Mouse (Mus musculus): ENCODE data around the gene Olfr331. TPM values are rescaled to one million over a fixed set of nuclear protein-coding genes. Genes with fewer than 3 reads are reported as not detected.

The Olfr331 gene
- total and polyA plus RNA-seq, 2 experiments from 2014 or later, result not detected

DNA sequence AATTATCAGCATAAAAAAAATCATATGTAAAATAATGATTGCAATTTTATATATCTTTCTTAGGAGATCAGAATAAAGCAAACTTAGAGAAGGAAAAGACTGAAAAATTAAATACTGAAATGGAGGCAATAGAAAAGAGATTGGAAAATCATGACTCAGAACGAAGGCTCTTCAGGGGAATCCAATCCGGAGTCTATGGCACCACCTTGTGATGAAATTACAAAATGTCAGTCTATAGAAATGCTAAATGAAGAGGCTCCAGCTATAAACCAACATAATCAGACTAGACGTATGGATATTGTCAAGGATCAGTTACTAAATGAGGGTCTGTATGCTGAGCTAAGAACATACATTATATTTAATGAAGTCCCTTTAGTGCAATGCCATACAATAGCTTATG, 3.1 kb downstream of the Olfr331 start:
- DNase-seq (ENCODE audit: low spot score) (peak; percentile 13), ATAC-seq (ENCODE audit: insufficient read depth, low read depth) (no peak)
- 0 out of 2 replicates have a peak, but pooled peaks cover 3% of the 10 kb centered on the region for H3K27me3 ChIP-seq (ENCODE audit: control insufficient read depth, insufficient read depth, low read length)
- no peak overlapping the region for H3K4me3 ChIP-seq (ENCODE audit: low read depth, low read length)
- TF ChIP-seq CTCF (IDR thresholded peaks at IDR 0.05; ENCODE audit: low read depth) (peak; percentile 43), EP300 (IDR thresholded peaks at IDR 0.05; ENCODE audit: low read depth) (no peak)
- H3K36me3 ChIP-seq (replicated peaks; ENCODE audit: control insufficient read depth, insufficient read depth, low read length), result no peaks in the 10 kb centered on the region
- H3K4me1 ChIP-seq (ENCODE audit: control insufficient read depth, insufficient read depth), result no peaks in the 10 kb centered on the region
- no peak overlapping the region for H3K9ac ChIP-seq (replicated peaks; ENCODE audit: low read depth, low read length)
- no peak overlapping the region for H3K27ac ChIP-seq (ENCODE audit: low read depth)
- H3K9me3 ChIP-seq (replicated peaks; ENCODE audit: control insufficient read depth, low read length), result no peaks in the 10 kb centered on the region
- H3K4me2 ChIP-seq (ENCODE audit: low read depth, low read length), result no peak overlapping the region
- WGBS, result 51% methylated on average over 3 of the region's 3 CpGs

DNA sequence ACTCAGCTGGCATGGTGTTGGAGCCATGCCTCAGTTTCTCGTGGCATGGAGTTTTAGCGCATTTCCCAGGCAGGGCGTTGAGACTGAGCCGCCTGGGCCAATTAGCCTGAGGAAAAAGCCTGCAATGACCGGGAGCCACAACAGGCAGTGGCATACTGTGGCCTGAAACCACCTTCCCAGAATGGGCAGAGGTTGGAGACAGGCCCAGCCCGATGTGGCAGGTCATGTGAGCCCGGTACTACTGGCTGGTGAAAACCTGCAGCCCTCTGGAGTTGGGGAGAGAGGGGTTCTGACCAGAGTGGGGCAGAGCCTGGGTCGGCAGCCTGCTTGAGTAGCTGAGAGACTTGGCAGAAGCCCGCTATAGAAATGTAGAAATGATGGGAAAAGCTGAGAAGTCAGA, 3.6 kb downstream of the Olfr331 start:
- no peak overlapping the region for H3K27ac ChIP-seq (ENCODE audit: low read depth)
- no peak overlapping the region for H3K4me3 ChIP-seq (ENCODE audit: low read depth, low read length)
- ATAC-seq (ENCODE audit: insufficient read depth, low read depth) (no peak), DNase-seq (ENCODE audit: low spot score) (no peak)
- TF ChIP-seq CTCF (IDR thresholded peaks at IDR 0.05; ENCODE audit: low read depth), result no peak
- TF ChIP-seq EP300 (IDR thresholded peaks at IDR 0.05; ENCODE audit: low read depth), result no peak
- H3K27me3 ChIP-seq (ENCODE audit: control insufficient read depth, insufficient read depth, low read length), result 0 out of 2 replicates have a peak, but pooled peaks cover 3% of the 10 kb centered on the region
- H3K9ac ChIP-seq (replicated peaks; ENCODE audit: low read depth, low read length), result no peak overlapping the region
- no peaks in the 10 kb centered on the region for H3K9me3 ChIP-seq (replicated peaks; ENCODE audit: control insufficient read depth, low read length)
- no peaks in the 10 kb centered on the region for H3K4me1 ChIP-seq (ENCODE audit: control insufficient read depth, insufficient read depth)
- H3K4me2 ChIP-seq (ENCODE audit: low read depth, low read length), result no peak overlapping the region
- no peaks in the 10 kb centered on the region for H3K36me3 ChIP-seq (replicated peaks; ENCODE audit: control insufficient read depth, insufficient read depth, low read length)
- 71% methylated on average over 9 of the region's 9 CpGs for WGBS

DNA sequence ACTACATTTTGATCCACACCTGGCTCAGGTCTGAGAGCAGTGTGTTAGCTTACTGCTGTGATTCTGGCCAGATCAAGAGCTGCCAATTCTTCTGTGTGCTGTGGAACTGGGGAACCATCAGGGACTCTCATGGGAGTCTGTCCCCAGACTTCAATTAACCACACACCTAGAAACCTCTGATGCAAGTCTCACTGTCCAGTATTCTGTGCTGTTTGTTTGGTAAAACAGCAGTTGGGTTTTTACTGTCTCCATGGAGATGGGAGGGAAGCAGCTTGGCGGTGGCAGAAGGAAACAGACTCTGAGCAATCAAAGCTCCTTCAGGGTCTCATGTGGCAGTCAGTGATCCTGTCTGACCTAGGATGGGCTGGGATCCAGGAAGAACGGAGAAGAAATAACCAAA, 9.9 kb downstream of the Olfr331 start, which contains the start of gene Olfr332:
Gene Olfr332 (minus strand): TSS at position 101 of the 400 bp plus-strand sequence.
- Histone ChIP-seq H3K4me2 (ENCODE audit: low read depth, low read length) (no peak within 1 kb of the TSS), H3K9me3 (replicated peaks; ENCODE audit: control insufficient read depth, low read length) (no peaks in the 10 kb centered on the region), H3K4me3 (ENCODE audit: low read depth, low read length) (no peak within 1 kb of the TSS), H3K9ac (replicated peaks; ENCODE audit: low read depth, low read length) (no peak within 1 kb of the TSS), H3K27me3 (ENCODE audit: control insufficient read depth, insufficient read depth, low read length) (no peaks in the 10 kb centered on the region), H3K36me3 (replicated peaks; ENCODE audit: control insufficient read depth, insufficient read depth, low read length) (no peaks in the 10 kb centered on the region), H3K27ac (ENCODE audit: low read depth) (no peak within 1 kb of the TSS), H3K4me1 (ENCODE audit: control insufficient read depth, insufficient read depth) (no peaks in the 10 kb centered on the region)
- WGBS, result 63% methylated on average over 2 of the region's 2 CpGs
- DNase-seq (ENCODE audit: low spot score) (no peak), ATAC-seq (ENCODE audit: insufficient read depth, low read depth) (no peak)
- TF ChIP-seq CTCF (IDR thresholded peaks at IDR 0.05; ENCODE audit: low read depth) (no peak), EP300 (IDR thresholded peaks at IDR 0.05; ENCODE audit: low read depth) (no peak)

DNA sequence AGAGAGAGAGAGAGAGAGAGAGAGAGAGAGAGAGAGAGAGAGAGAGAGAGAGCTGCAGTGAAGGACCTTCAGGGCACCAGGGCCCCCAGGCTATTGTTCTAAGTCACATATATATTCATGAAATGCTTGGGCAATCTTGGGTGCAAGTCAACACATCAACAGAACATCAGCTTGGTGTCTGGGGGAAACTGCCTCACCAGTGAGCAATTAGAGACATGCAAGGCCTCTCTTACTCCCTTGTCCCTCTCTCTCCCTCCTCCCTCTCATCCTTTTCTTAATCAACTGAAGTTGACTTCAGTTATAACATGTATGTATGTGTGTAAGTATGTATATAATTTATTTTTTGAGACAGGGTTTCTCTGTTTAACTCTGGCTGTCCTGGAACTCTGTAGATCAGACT, 40.2 kb downstream of the Olfr331 start, which contains the start of gene Olfr30:
Gene Olfr30 (minus strand): TSS at position 101 of the 400 bp plus-strand sequence.
- no peaks in the 10 kb centered on the region for H3K36me3 ChIP-seq (replicated peaks; ENCODE audit: control insufficient read depth, insufficient read depth, low read length)
- no peaks in the 10 kb centered on the region for H3K4me1 ChIP-seq (ENCODE audit: control insufficient read depth, insufficient read depth)
- no peaks in the 10 kb centered on the region for H3K27me3 ChIP-seq (ENCODE audit: control insufficient read depth, insufficient read depth, low read length)
- no peak within 1 kb of the TSS for H3K4me3 ChIP-seq (ENCODE audit: low read depth, low read length)
- H3K4me2 ChIP-seq (ENCODE audit: low read depth, low read length), result no peak within 1 kb of the TSS
- TF ChIP-seq CTCF (IDR thresholded peaks at IDR 0.05; ENCODE audit: low read depth) (no peak), EP300 (IDR thresholded peaks at IDR 0.05; ENCODE audit: low read depth) (no peak)
- no peaks in the 10 kb centered on the region for H3K9me3 ChIP-seq (replicated peaks; ENCODE audit: control insufficient read depth, low read length)
- H3K27ac ChIP-seq (ENCODE audit: low read depth), result no peak within 1 kb of the TSS
- H3K9ac ChIP-seq (replicated peaks; ENCODE audit: low read depth, low read length), result no peak within 1 kb of the TSS
- no peak for DNase-seq (ENCODE audit: low spot score)
- no peak for ATAC-seq (ENCODE audit: insufficient read depth, low read depth)

DNA sequence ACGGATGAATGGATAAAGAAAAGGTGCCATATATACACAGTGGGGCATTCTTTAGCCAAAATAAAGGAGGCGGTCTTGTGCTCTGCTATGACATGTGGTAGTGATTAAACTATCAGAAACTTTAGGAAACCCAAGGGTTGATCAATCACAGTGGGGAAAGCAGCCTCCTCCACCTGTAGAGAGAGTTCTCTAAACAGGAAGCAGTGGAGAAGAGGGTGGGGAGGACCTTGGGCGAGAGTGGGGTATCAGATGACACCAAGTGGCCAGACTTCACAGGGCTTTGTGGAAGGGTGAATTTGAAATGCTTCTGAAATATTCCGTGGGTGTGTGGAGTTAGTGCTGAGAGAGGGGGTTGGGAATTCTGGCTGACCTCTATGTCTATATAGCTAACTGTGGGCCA, 48.8 kb downstream of the Olfr331 start:
- H3K9ac ChIP-seq (replicated peaks; ENCODE audit: low read depth, low read length), result no peak overlapping the region
- no peaks in the 10 kb centered on the region for H3K36me3 ChIP-seq (replicated peaks; ENCODE audit: control insufficient read depth, insufficient read depth, low read length)
- H3K4me2 ChIP-seq (ENCODE audit: low read depth, low read length), result no peak overlapping the region
- ATAC-seq (ENCODE audit: insufficient read depth, low read depth) (no peak), DNase-seq (ENCODE audit: low spot score) (no peak)
- no peak overlapping the region for H3K27ac ChIP-seq (ENCODE audit: low read depth)
- H3K9me3 ChIP-seq (replicated peaks; ENCODE audit: control insufficient read depth, low read length), result 0 out of 2 replicates have a peak, but pooled peaks cover under 1% of the 10 kb centered on the region
- no peak for TF ChIP-seq EP300 (IDR thresholded peaks at IDR 0.05; ENCODE audit: low read depth)
- TF ChIP-seq CTCF (IDR thresholded peaks at IDR 0.05; ENCODE audit: low read depth), result no peak
- H3K4me1 ChIP-seq (ENCODE audit: control insufficient read depth, insufficient read depth), result no peaks in the 10 kb centered on the region
- no peaks in the 10 kb centered on the region for H3K27me3 ChIP-seq (ENCODE audit: control insufficient read depth, insufficient read depth, low read length)
- H3K4me3 ChIP-seq (ENCODE audit: low read depth, low read length), result no peak overlapping the region
- WGBS, result 53% methylated on average over 4 of the region's 4 CpGs

DNA sequence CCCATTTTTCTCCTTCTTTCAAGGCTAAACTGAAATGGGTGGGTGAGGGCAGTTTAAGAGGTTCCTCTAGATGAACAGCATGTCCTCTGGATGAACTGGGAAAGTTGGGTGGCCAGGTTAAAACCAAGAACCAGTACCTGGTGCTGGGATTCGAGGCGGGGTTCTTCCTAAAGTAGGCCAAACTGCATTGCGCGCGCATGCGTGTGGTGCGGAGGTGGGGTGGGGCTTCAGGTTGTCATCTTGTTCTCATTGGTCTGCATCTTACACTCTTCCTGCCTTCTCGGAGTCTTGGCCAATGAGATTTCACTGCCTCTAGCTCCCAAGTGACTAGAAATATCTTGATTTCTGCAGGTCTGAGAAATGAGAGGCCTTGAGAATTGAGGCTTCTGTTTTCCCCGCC, 49.6 kb downstream of the Olfr331 start, which contains the start of gene Lypd9:
Gene Lypd9 (minus strand): TSS at position 165 of the 400 bp plus-strand sequence.
- Histone ChIP-seq H3K4me3 (ENCODE audit: low read depth, low read length) (no peak within 1 kb of the TSS), H3K4me1 (ENCODE audit: control insufficient read depth, insufficient read depth) (no peaks in the 10 kb centered on the region), H3K4me2 (ENCODE audit: low read depth, low read length) (no peak within 1 kb of the TSS), H3K9ac (replicated peaks; ENCODE audit: low read depth, low read length) (no peak within 1 kb of the TSS), H3K27me3 (ENCODE audit: control insufficient read depth, insufficient read depth, low read length) (no peaks in the 10 kb centered on the region), H3K9me3 (replicated peaks; ENCODE audit: control insufficient read depth, low read length) (0 out of 2 replicates have a peak, but pooled peaks cover 7% of the 10 kb centered on the region), H3K27ac (ENCODE audit: low read depth) (no peak within 1 kb of the TSS), H3K36me3 (replicated peaks; ENCODE audit: control insufficient read depth, insufficient read depth, low read length) (no peaks in the 10 kb centered on the region)
- no peak for ATAC-seq (ENCODE audit: insufficient read depth, low read depth)
- no peak for DNase-seq (ENCODE audit: low spot score)
- 96% methylated on average over 9 of the region's 9 CpGs for WGBS
- no peak for TF ChIP-seq CTCF (IDR thresholded peaks at IDR 0.05; ENCODE audit: low read depth)
- no peak for TF ChIP-seq EP300 (IDR thresholded peaks at IDR 0.05; ENCODE audit: low read depth)

Other genes with a start within 250 kb of the Olfr331 start
- not detected in 2 replicates for gene 4930438A08Rik, start 227.8 kb downstream of the Olfr331 start, total RNA-seq (2014; rRNA removed; ENCODE audit: low replicate concordance)
- gene 4930438A08Rik, start 227.8 kb downstream of the Olfr331 start, polyA plus RNA-seq (2015; fragmentation: Nextera tagmentation; extraction: Ambion mirVana), result not detected in 2 replicates
- 8.2 and 12.6 TPM in 2 replicates for gene Zfp692, start 195.5 kb downstream of the Olfr331 start, total RNA-seq (2014; rRNA removed; ENCODE audit: low replicate concordance)
- 4.9 and 5.0 TPM in 2 replicates for gene Zfp692, start 195.5 kb downstream of the Olfr331 start, polyA plus RNA-seq (2015; fragmentation: Nextera tagmentation; extraction: Ambion mirVana)
- 31.4 and 62.4 TPM in 2 replicates for gene Zfp672, start 172.2 kb downstream of the Olfr331 start, total RNA-seq (2014; rRNA removed; ENCODE audit: low replicate concordance)
- 53.5 and 60.8 TPM in 2 replicates for gene Zfp672, start 172.2 kb downstream of the Olfr331 start, polyA plus RNA-seq (2015; fragmentation: Nextera tagmentation; extraction: Ambion mirVana)
- 30.2 and 42.9 TPM in 2 replicates for gene Sh3bp5l, start 171.8 kb downstream of the Olfr331 start, total RNA-seq (2014; rRNA removed; ENCODE audit: low replicate concordance)
- gene Sh3bp5l, start 171.8 kb downstream of the Olfr331 start, polyA plus RNA-seq (2015; fragmentation: Nextera tagmentation; extraction: Ambion mirVana), result 28.2 and 29.5 TPM in 2 replicates
- not detected in 2 replicates for gene Lypd8, start 123.5 kb downstream of the Olfr331 start, total RNA-seq (2014; rRNA removed; ENCODE audit: low replicate concordance)
- gene Lypd8, start 123.5 kb downstream of the Olfr331 start, polyA plus RNA-seq (2015; fragmentation: Nextera tagmentation; extraction: Ambion mirVana), result 0.12 TPM in 1 of 2 replicates, not detected in the other
- not detected in 2 replicates for gene 1810065E05Rik, start 81.5 kb downstream of the Olfr331 start, total RNA-seq (2014; rRNA removed; ENCODE audit: low replicate concordance)
- gene 1810065E05Rik, start 81.5 kb downstream of the Olfr331 start, polyA plus RNA-seq (2015; fragmentation: Nextera tagmentation; extraction: Ambion mirVana), result not detected in 2 replicates
- not detected in 2 replicates for gene Gm12253, start 70.0 kb downstream of the Olfr331 start, total RNA-seq (2014; rRNA removed; ENCODE audit: low replicate concordance)
- not detected in 2 replicates for gene Gm12253, start 70.0 kb downstream of the Olfr331 start, polyA plus RNA-seq (2015; fragmentation: Nextera tagmentation; extraction: Ambion mirVana)
- not detected in 2 replicates for gene Lypd9, start 49.6 kb downstream of the Olfr331 start, total RNA-seq (2014; rRNA removed; ENCODE audit: low replicate concordance)
- gene Lypd9, start 49.6 kb downstream of the Olfr331 start, polyA plus RNA-seq (2015; fragmentation: Nextera tagmentation; extraction: Ambion mirVana), result not detected in 2 replicates
- gene Olfr30, start 40.3 kb downstream of the Olfr331 start, total RNA-seq (2014; rRNA removed; ENCODE audit: low replicate concordance), result not detected in 2 replicates
- gene Olfr30, start 40.3 kb downstream of the Olfr331 start, polyA plus RNA-seq (2015; fragmentation: Nextera tagmentation; extraction: Ambion mirVana), result not detected in 2 replicates
- not detected in 2 replicates for gene Olfr332, start 10.0 kb downstream of the Olfr331 start, total RNA-seq (2014; rRNA removed; ENCODE audit: low replicate concordance)
- not detected in 2 replicates for gene Olfr332, start 10.0 kb downstream of the Olfr331 start, polyA plus RNA-seq (2015; fragmentation: Nextera tagmentation; extraction: Ambion mirVana)
- not detected in 2 replicates for gene Olfr330, start 32.3 kb upstream of the Olfr331 start, total RNA-seq (2014; rRNA removed; ENCODE audit: low replicate concordance)
- gene Olfr330, start 32.3 kb upstream of the Olfr331 start, polyA plus RNA-seq (2015; fragmentation: Nextera tagmentation; extraction: Ambion mirVana), result not detected in 2 replicates
- not detected in 2 replicates for gene Olfr329-ps, start 43.9 kb upstream of the Olfr331 start, total RNA-seq (2014; rRNA removed; ENCODE audit: low replicate concordance)
- not detected in 2 replicates for gene Olfr329-ps, start 43.9 kb upstream of the Olfr331 start, polyA plus RNA-seq (2015; fragmentation: Nextera tagmentation; extraction: Ambion mirVana)
- gene Olfr328, start 53.1 kb upstream of the Olfr331 start, total RNA-seq (2014; rRNA removed; ENCODE audit: low replicate concordance), result not detected in 2 replicates
- not detected in 2 replicates for gene Olfr328, start 53.1 kb upstream of the Olfr331 start, polyA plus RNA-seq (2015; fragmentation: Nextera tagmentation; extraction: Ambion mirVana)
- gene Olfr224, start 68.0 kb upstream of the Olfr331 start, total RNA-seq (2014; rRNA removed; ENCODE audit: low replicate concordance), result not detected in 2 replicates
- not detected in 2 replicates for gene Olfr224, start 68.0 kb upstream of the Olfr331 start, polyA plus RNA-seq (2015; fragmentation: Nextera tagmentation; extraction: Ambion mirVana)
- not detected in 2 replicates for gene Olfr325, start 75.2 kb upstream of the Olfr331 start, total RNA-seq (2014; rRNA removed; ENCODE audit: low replicate concordance)
- not detected in 2 replicates for gene Olfr325, start 75.2 kb upstream of the Olfr331 start, polyA plus RNA-seq (2015; fragmentation: Nextera tagmentation; extraction: Ambion mirVana)
- gene Olfr324, start 92.5 kb upstream of the Olfr331 start, total RNA-seq (2014; rRNA removed; ENCODE audit: low replicate concordance), result not detected in 2 replicates
- not detected in 2 replicates for gene Olfr324, start 92.5 kb upstream of the Olfr331 start, polyA plus RNA-seq (2015; fragmentation: Nextera tagmentation; extraction: Ambion mirVana)
- not detected in 2 replicates for gene 2210407C18Rik, start 113.5 kb upstream of the Olfr331 start, total RNA-seq (2014; rRNA removed; ENCODE audit: low replicate concordance)
- not detected in 2 replicates for gene 2210407C18Rik, start 113.5 kb upstream of the Olfr331 start, polyA plus RNA-seq (2015; fragmentation: Nextera tagmentation; extraction: Ambion mirVana)
- not detected in 2 replicates for gene Olfr323, start 127.9 kb upstream of the Olfr331 start, total RNA-seq (2014; rRNA removed; ENCODE audit: low replicate concordance)
- not detected in 2 replicates for gene Olfr323, start 127.9 kb upstream of the Olfr331 start, polyA plus RNA-seq (2015; fragmentation: Nextera tagmentation; extraction: Ambion mirVana)
- gene Trim58, start 137.9 kb upstream of the Olfr331 start, total RNA-seq (2014; rRNA removed; ENCODE audit: low replicate concordance), result not detected in 2 replicates
- 0.05 TPM in 1 of 2 replicates, not detected in the other for gene Trim58, start 137.9 kb upstream of the Olfr331 start, polyA plus RNA-seq (2015; fragmentation: Nextera tagmentation; extraction: Ambion mirVana)
- not detected in 2 replicates for gene Olfr322, start 156.2 kb upstream of the Olfr331 start, total RNA-seq (2014; rRNA removed; ENCODE audit: low replicate concordance)
- not detected in 2 replicates for gene Olfr322, start 156.2 kb upstream of the Olfr331 start, polyA plus RNA-seq (2015; fragmentation: Nextera tagmentation; extraction: Ambion mirVana)
- not detected in 2 replicates for gene Olfr320, start 178.5 kb upstream of the Olfr331 start, total RNA-seq (2014; rRNA removed; ENCODE audit: low replicate concordance)
- gene Olfr320, start 178.5 kb upstream of the Olfr331 start, polyA plus RNA-seq (2015; fragmentation: Nextera tagmentation; extraction: Ambion mirVana), result not detected in 2 replicates
- gene Olfr319, start 196.6 kb upstream of the Olfr331 start, total RNA-seq (2014; rRNA removed; ENCODE audit: low replicate concordance), result not detected in 2 replicates
- gene Olfr319, start 196.6 kb upstream of the Olfr331 start, polyA plus RNA-seq (2015; fragmentation: Nextera tagmentation; extraction: Ambion mirVana), result not detected in 2 replicates
- gene Olfr318, start 221.4 kb upstream of the Olfr331 start, total RNA-seq (2014; rRNA removed; ENCODE audit: low replicate concordance), result not detected in 2 replicates
- gene Olfr318, start 221.4 kb upstream of the Olfr331 start, polyA plus RNA-seq (2015; fragmentation: Nextera tagmentation; extraction: Ambion mirVana), result not detected in 2 replicates
- not detected in 2 replicates for gene Olfr317, start 236.6 kb upstream of the Olfr331 start, total RNA-seq (2014; rRNA removed; ENCODE audit: low replicate concordance)
- gene Olfr317, start 236.6 kb upstream of the Olfr331 start, polyA plus RNA-seq (2015; fragmentation: Nextera tagmentation; extraction: Ambion mirVana), result not detected in 2 replicates

Data from heart, postnatal 0 days (tissue).